Mouse (Mus musculus): ENCODE measurements around the gene Olfr212. TPM values are rescaled to one million over a fixed set of nuclear protein-coding genes. Genes with fewer than 3 reads are reported as not detected.
"Not testable (repeated sequence)": the region's sequence is repeated elsewhere in the genome, so short reads cannot be mapped to it uniquely, and the experiment has no call there.

Gene Olfr212
- total RNA-seq (2014; rRNA removed; ENCODE audit: low replicate concordance) (0.19 TPM in 1 of 2 replicates, not detected in the other), polyA plus RNA-seq (2015; fragmentation: Nextera tagmentation; extraction: Ambion mirVana) (not detected in 2 replicates)

DNA sequence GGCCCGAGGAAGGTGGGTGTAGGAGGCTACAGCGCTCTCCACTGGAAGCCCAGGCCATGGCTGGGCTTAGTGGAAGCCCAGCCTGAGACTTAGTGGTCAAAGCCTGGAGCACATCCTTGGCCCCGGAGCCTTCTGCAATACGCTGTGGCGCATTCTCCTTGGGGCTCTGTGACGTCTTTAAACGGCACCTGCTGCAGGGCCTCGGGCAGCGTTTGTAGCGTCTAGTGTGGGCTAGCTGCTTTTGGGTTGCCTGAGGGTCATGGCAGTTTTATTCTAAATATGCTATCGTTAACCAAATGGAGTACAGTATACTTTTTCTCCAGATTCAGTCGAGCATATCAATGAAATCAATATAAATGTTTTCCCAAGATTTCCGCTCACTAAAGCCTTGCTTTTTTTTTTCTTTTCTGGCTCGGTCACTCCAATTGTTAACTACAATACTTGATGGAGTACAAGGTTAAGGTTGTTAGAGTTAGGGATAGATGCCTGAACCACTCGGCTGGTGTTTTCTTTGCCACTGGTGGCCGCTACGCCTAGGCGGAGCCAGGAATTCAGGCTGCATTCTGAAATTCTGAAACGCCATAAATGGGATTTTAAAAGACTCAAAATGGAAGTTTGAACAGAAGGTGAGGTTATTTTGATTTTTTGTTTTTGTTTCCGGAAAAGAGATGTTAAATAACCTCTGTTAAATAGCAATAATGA lies at the start of gene Olfr212:
Gene Olfr212 (plus strand): TSS at position 215 of the 702 bp plus-strand sequence.
- not testable (repeated sequence) for H3K27ac ChIP-seq (ENCODE audit: low read depth); DNase-seq (ENCODE audit: low spot score); H3K9ac ChIP-seq (replicated peaks; ENCODE audit: low read depth, low read length); ATAC-seq (ENCODE audit: insufficient read depth, low read depth); H3K4me3 ChIP-seq (ENCODE audit: low read depth, low read length); H3K4me2 ChIP-seq (ENCODE audit: low read depth, low read length); H3K36me3 ChIP-seq (replicated peaks; ENCODE audit: control insufficient read depth, insufficient read depth, low read length); H3K4me1 ChIP-seq (ENCODE audit: control insufficient read depth, insufficient read depth); H3K27me3 ChIP-seq (ENCODE audit: control insufficient read depth, insufficient read depth, low read length)
- 84% methylated on average over 19 of the region's 20 CpGs for WGBS
- peaks cover 12% of the 10 kb centered on the region; the same call in 1 of the 2 replicates for H3K9me3 ChIP-seq (replicated peaks; ENCODE audit: control insufficient read depth, low read length)

DNA sequence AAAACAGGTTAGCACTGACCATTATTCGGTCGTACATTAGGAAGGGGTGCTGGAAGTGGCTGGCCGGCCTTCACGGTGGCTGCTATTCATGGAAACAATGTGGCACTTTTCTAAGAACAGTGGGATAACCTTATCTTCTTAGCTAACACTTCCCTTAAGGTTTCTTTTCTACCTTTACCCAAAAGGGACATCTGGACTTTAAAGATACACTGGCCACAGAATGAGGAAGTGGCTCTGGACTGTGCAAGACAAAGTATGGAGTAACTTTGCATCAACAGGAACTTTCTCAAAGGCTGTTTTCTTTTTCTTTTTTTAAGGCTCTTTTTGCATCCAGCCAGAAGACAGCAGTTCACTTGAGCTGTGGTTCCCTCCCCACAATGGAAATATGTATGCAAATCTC lies 47.6 kb upstream of the Olfr212 start:
- no peak overlapping the region for H3K4me2 ChIP-seq (ENCODE audit: low read depth, low read length)
- TF ChIP-seq EP300 (IDR thresholded peaks at IDR 0.05; ENCODE audit: low read depth), result no peak
- no peak for TF ChIP-seq CTCF (IDR thresholded peaks at IDR 0.05; ENCODE audit: low read depth)
- H3K4me1 ChIP-seq (ENCODE audit: control insufficient read depth, insufficient read depth), result peaks cover 5% of the 10 kb centered on the region; the same call in 1 of the 2 replicates
- no peak overlapping the region for H3K4me3 ChIP-seq (ENCODE audit: low read depth, low read length)
- no peak overlapping the region for H3K9ac ChIP-seq (replicated peaks; ENCODE audit: low read depth, low read length)
- 32% methylated on average over 4 of the region's 4 CpGs for WGBS
- H3K27ac ChIP-seq (ENCODE audit: low read depth), result no peak overlapping the region
- peaks cover 19% of the 10 kb centered on the region for H3K27me3 ChIP-seq (ENCODE audit: control insufficient read depth, insufficient read depth, low read length)
- no peaks in the 10 kb centered on the region for H3K9me3 ChIP-seq (replicated peaks; ENCODE audit: control insufficient read depth, low read length)
- DNase-seq (ENCODE audit: low spot score) (no peak), ATAC-seq (ENCODE audit: insufficient read depth, low read depth) (no peak)
- H3K36me3 ChIP-seq (replicated peaks; ENCODE audit: control insufficient read depth, insufficient read depth, low read length), result no peaks in the 10 kb centered on the region

DNA sequence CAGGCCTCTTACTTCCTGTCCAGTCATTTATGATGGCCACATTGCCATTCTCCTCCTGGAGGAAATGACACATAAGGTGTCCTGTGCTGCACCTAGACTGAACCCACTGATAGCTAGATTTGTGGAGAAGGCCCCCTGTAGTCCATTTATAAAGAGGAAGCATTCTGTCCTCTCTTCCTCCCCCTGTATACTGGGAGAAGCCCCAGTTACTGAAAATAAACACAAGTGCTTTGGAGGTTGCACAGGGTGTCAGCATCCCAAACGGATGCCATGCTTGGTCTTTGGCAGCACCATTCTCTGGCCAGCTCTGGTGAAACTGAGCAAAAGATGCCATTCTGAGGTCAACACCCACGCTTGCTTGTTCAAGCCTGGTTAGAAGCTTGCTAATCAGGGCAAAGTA lies 47.1 kb upstream of the Olfr212 start:
- Histone ChIP-seq H3K4me1 (ENCODE audit: control insufficient read depth, insufficient read depth) (peaks cover 5% of the 10 kb centered on the region; the same call in 1 of the 2 replicates), H3K4me3 (ENCODE audit: low read depth, low read length) (no peak overlapping the region), H3K9ac (replicated peaks; ENCODE audit: low read depth, low read length) (no peak overlapping the region), H3K4me2 (ENCODE audit: low read depth, low read length) (no peak overlapping the region), H3K27ac (ENCODE audit: low read depth) (no peak overlapping the region), H3K9me3 (replicated peaks; ENCODE audit: control insufficient read depth, low read length) (no peaks in the 10 kb centered on the region), H3K27me3 (ENCODE audit: control insufficient read depth, insufficient read depth, low read length) (peaks cover 19% of the 10 kb centered on the region), H3K36me3 (replicated peaks; ENCODE audit: control insufficient read depth, insufficient read depth, low read length) (no peaks in the 10 kb centered on the region)
- 71% methylated on average over 2 of the region's 2 CpGs for WGBS
- TF ChIP-seq EP300 (IDR thresholded peaks at IDR 0.05; ENCODE audit: low read depth) (no peak), CTCF (IDR thresholded peaks at IDR 0.05; ENCODE audit: low read depth) (no peak)
- ATAC-seq (ENCODE audit: insufficient read depth, low read depth), result no peak
- DNase-seq (ENCODE audit: low spot score), result no peak

DNA sequence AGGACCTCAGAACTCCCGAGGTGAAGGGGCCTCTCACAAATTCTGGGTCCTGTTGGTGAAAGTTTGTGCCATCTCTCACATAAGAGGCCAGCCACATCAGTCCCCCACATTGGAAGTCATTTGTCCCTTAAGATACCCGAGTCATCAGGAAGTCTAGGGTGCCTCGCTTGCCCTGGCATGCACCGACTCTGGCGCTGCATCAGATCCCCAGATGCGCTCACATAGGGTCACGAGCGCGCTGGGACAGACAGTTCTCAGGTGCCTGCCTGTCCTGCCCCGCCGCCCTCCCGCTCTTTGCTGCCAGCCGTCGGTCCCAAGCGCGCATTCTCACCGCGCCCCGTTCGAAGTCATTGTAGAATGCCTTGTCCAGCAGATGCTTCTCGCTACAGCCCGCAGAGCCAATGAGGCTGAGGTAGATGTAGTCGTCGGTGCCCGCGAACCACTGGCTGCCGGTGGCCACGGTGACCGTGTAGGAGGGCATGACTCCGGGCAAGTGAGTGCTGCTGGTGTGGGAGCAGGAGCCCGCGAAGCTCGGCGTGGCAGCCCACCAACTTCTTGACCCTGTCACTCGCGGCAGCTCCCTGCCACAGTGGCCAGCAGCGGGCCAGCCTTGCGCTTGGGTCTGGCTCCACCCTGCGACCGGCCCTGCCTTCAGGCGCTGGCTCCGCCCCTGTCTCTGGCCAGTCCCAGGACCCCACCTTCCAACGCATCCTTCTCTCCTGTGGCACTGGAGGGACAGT lies 45.6 kb upstream of the Olfr212 start, which contains the start of gene Alox5:
Gene Alox5 (minus strand): TSS at position 635 of the 740 bp plus-strand sequence.
- H3K4me3 ChIP-seq (ENCODE audit: low read depth, low read length), result peak within 1 kb of the TSS; percentile 34
- H3K4me2 ChIP-seq (ENCODE audit: low read depth, low read length), result peak within 1 kb of the TSS; percentile 61
- WGBS, result 3% methylated on average over 42 of the region's 43 CpGs
- H3K9me3 ChIP-seq (replicated peaks; ENCODE audit: control insufficient read depth, low read length), result no peaks in the 10 kb centered on the region
- ATAC-seq (ENCODE audit: insufficient read depth, low read depth) (peak; percentile 71; the same call in 1 of the 2 replicates), DNase-seq (ENCODE audit: low spot score) (peak; percentile 11)
- no peak within 1 kb of the TSS for H3K27ac ChIP-seq (ENCODE audit: low read depth)
- no peaks in the 10 kb centered on the region for H3K36me3 ChIP-seq (replicated peaks; ENCODE audit: control insufficient read depth, insufficient read depth, low read length)
- peaks cover 19% of the 10 kb centered on the region for H3K27me3 ChIP-seq (ENCODE audit: control insufficient read depth, insufficient read depth, low read length)
- TF ChIP-seq CTCF (IDR thresholded peaks at IDR 0.05; ENCODE audit: low read depth), result peak; percentile 21
- no peak for TF ChIP-seq EP300 (IDR thresholded peaks at IDR 0.05; ENCODE audit: low read depth)
- no peak within 1 kb of the TSS for H3K9ac ChIP-seq (replicated peaks; ENCODE audit: low read depth, low read length)
- peaks cover 5% of the 10 kb centered on the region; the same call in 1 of the 2 replicates for H3K4me1 ChIP-seq (ENCODE audit: control insufficient read depth, insufficient read depth)

DNA sequence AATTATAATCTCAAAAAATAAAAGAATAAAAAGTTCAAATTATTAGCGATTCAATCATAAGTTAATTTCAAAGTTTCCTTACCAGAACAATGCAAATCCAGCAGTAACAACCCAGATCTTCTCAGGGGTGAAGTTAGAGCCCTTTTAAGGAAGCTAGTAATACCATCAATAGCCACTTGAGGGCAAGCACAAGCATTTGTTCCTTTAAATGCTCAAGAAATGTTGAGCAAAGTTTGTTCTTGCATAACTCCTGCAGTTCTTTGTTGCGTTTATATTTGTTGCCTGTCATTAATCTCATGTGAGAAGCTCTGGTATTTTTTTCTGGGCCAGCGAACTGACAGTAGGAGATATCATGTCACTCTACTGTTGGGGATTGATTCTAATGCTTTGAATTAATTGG lies 38.2 kb upstream of the Olfr212 start:
- Histone ChIP-seq H3K4me1 (ENCODE audit: control insufficient read depth, insufficient read depth) (no peaks in the 10 kb centered on the region), H3K27ac (ENCODE audit: low read depth) (no peak overlapping the region), H3K27me3 (ENCODE audit: control insufficient read depth, insufficient read depth, low read length) (no peaks in the 10 kb centered on the region), H3K9me3 (replicated peaks; ENCODE audit: control insufficient read depth, low read length) (no peaks in the 10 kb centered on the region), H3K4me2 (ENCODE audit: low read depth, low read length) (no peak overlapping the region), H3K9ac (replicated peaks; ENCODE audit: low read depth, low read length) (no peak overlapping the region), H3K4me3 (ENCODE audit: low read depth, low read length) (no peak overlapping the region), H3K36me3 (replicated peaks; ENCODE audit: control insufficient read depth, insufficient read depth, low read length) (no peaks in the 10 kb centered on the region)
- TF ChIP-seq CTCF (IDR thresholded peaks at IDR 0.05; ENCODE audit: low read depth) (peak; percentile 41), EP300 (IDR thresholded peaks at IDR 0.05; ENCODE audit: low read depth) (no peak)
- WGBS, result 33% methylated on average over 3 of the region's 3 CpGs
- DNase-seq (ENCODE audit: low spot score), result no peak
- no peak for ATAC-seq (ENCODE audit: insufficient read depth, low read depth)

Data from heart, postnatal 0 days (tissue).